Mouse (Mus musculus) lung, postnatal 0 days (tissue): ENCODE data around the gene Ptpn3.

Source experiments
- CTCF ChIP-seq: IDR thresholded peaks from 2 replicates; pipeline ENCODE4 v1.5.1; 2016; ENCODE audit warnings: antibody characterized with exemption, mild to moderate bottlenecking
- EP300 ChIP-seq: IDR thresholded peaks from 2 replicates; pipeline ENCODE4 v1.6.1; 2016; ENCODE audit warnings: antibody characterized with exemption, mild to moderate bottlenecking, control low read depth

DNA sequence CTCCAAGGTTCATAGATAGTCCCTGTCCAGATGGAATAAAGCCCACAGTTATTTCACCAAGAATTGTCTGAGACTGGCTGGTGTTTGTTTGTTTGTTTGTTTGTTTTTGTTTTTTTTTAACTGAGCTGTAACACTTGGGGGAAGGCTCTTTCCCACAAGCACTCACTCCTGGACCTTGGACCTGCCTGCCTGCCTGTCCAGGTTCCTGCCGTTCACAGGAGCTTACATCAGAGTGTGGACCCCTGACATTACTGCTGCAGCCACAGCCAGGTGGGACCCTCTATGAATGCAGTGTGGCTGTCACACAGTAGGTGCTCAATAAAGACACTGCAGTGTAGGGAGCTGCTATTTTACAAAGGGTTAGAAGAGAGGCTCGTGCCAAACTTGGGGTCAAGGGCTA is 89.9 kb downstream of the Ptpn3 start:
- TF ChIP-seq EP300 (no peak), CTCF (no peak)
